Mouse (Mus musculus): Measurements from ENCODE around the gene Cd37. TPM values are rescaled to one million over a fixed set of nuclear protein-coding genes. Genes with fewer than 3 reads are reported as not detected.

Cd37 gene
- total RNA-seq, 2 experiments from 2014 or later: 2.6 to 12.8 TPM

GRCm38 (mm10) chr7:45234922-45235571 is 3.9 kb downstream of the Cd37 start:
- DNase-seq: peak; percentile 60 to 67

- DNase-seq: no peak
Measured at GRCm38 (mm10) chr7:45234333-45234841, 4.5 kb downstream of the Cd37 start.

GRCm38 (mm10) chr7:45233580-45234332 is 5.2 kb downstream of the Cd37 start:
- DNase-seq: peak in 1 of 2 experiments; percentile 31

GRCm38 (mm10) chr7:45232716-45233465 is 6.0 kb downstream of the Cd37 start:
- DNase-seq: no peak

- DNase-seq: no peak
Measured at GRCm38 (mm10) chr7:45231941-45232340, 7.0 kb downstream of the Cd37 start.

- no peak for DNase-seq
Measured at GRCm38 (mm10) chr7:45231192-45231591, 7.7 kb downstream of the Cd37 start.

- peak in 1 of 2 experiments; percentile 12 for DNase-seq
Measured at GRCm38 (mm10) chr7:45229459-45230203, 9.3 kb downstream of the Cd37 start.

GRCm38 (mm10) chr7:45229046-45229445 is 9.9 kb downstream of the Cd37 start:
- DNase-seq: no peak

GRCm38 (mm10) chr7:45228548-45228947 is 10.4 kb downstream of the Cd37 start:
- DNase-seq: no peak

GRCm38 (mm10) chr7:45226421-45226820 is 12.5 kb downstream of the Cd37 start:
- DNase-seq: no peak

GRCm38 (mm10) chr7:45224826-45225225 is 14.1 kb downstream of the Cd37 start:
- DNase-seq: no peak

GRCm38 (mm10) chr7:45221680-45222079 is 17.2 kb downstream of the Cd37 start:
- no peak for DNase-seq

GRCm38 (mm10) chr7:45216442-45217183 is 22.3 kb downstream of the Cd37 start:
- DNase-seq: peak; percentile 72 to 76

- peak; percentile 57 to 59 for DNase-seq
Measured at GRCm38 (mm10) chr7:45215673-45216441, 23.1 kb downstream of the Cd37 start, which contains the start of gene Tead2. Gene Tead2 (plus strand): TSS chr7:45215753.

GRCm38 (mm10) chr7:45213708-45214107 is 25.2 kb downstream of the Cd37 start:
- DNase-seq: no peak

- no peak for DNase-seq
Measured at GRCm38 (mm10) chr7:45212356-45212755, 26.6 kb downstream of the Cd37 start.

- DNase-seq: no peak
Measured at GRCm38 (mm10) chr7:45211851-45212251, 27.1 kb downstream of the Cd37 start, which contains the start of gene Dkkl1. Gene Dkkl1 (minus strand): TSS chr7:45212147.

GRCm38 (mm10) chr7:45211070-45211469 is 27.8 kb downstream of the Cd37 start:
- DNase-seq: no peak

GRCm38 (mm10) chr7:45208260-45208659 is 30.7 kb downstream of the Cd37 start:
- no peak for DNase-seq
